Mouse (Mus musculus) left cerebral cortex, adult 18-20 months (tissue): Measurements from ENCODE around the gene Irf1. TPM values are rescaled to one million over a fixed set of nuclear protein-coding genes. Genes with fewer than 3 reads are reported as not detected.
"Not testable (repeated sequence)": the region's sequence is repeated elsewhere in the genome, so short reads cannot be mapped to it uniquely, and the experiment has no call there.

ENCODE experiments used
- DNase-seq, 2 experiments: peaks; one replicate each; pipeline ENCODE4 v3.0.0; 2021 to 2022; ENCODE audit warnings: low spot score in 2 of 2, mixed read lengths in 1 of 2
- long read RNA-seq, 2 experiments: library from polyadenylated mRNA; stranded (forward); transcript quantifications; one replicate each; pipeline ENCODE4 v2.0.0; 2021
- total RNA-seq, 2 experiments: library from RNA; stranded (reverse); gene quantifications; 2 replicates each; pipeline ENCODE4 v1.2.3; 2021

Irf1 gene
- total RNA-seq, result 1 to 10 TPM; 7.8 to 8.3 TPM
- long read RNA-seq, experiment 1, partial matches to known transcripts, result 3 of 9 reads
- long read RNA-seq, experiment 1, other reads (novel, unspliced or antisense), result 3 of 9 reads
- long read RNA-seq, experiment 2, partial matches to known transcripts, result 1 of 4 reads
- long read RNA-seq, experiment 2, other reads (novel, unspliced or antisense), result 2 of 4 reads

DNA sequence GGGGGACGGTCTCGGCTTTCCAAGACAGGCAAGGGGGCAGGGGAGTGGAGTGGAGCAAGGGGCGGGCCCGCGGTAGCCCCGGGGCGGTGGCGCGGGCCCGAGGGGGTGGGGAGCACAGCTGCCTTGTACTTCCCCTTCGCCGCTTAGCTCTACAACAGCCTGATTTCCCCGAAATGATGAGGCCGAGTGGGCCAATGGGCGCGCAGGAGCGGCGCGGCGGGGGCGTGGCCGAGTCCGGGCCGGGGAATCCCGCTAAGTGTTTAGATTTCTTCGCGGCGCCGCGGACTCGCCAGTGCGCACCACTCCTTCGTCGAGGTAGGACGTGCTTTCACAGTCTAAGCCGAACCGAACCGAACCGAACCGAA is at the start of gene Irf1:
TSS of gene Irf1 (plus strand) at position 255 of the 365 bp plus-strand sequence.
- peak; percentile 81 to 90 for DNase-seq

GRCm38 (mm10) chr11:53720715-53721114 is 49.1 kb upstream of the Irf1 start, which contains the start of gene Il5:
Gene Il5, plus strand, starts transcription at chr11:53720794.
- DNase-seq, result no peak

DNA sequence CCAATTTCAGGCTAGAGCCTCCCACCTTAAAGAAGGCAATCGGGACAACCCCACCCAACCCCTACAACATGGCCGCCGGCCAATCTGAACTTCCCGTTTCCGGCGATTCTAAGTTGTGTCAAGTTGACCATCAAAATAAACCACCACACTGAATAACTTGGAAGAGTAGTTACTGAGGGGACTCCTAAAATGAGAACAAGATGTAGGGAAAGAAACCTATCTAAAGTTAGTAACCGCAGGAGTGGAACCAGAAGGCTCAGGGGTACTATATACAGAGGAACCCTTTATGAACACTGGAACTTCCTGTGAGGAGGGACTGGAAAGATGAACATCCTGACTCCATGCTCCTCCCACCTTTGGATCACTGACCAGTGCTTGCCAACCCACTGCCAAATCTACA is 38.4 kb upstream of the Irf1 start:
- DNase-seq, result no peak

GRCm38 (mm10) chr11:53732244-53732643 is 37.6 kb upstream of the Irf1 start:
- DNase-seq, result no peak

- no peak for DNase-seq
Observed at GRCm38 (mm10) chr11:53733824-53734223, 36.0 kb upstream of the Irf1 start.

GRCm38 (mm10) chr11:53734431-53734830 is 35.4 kb upstream of the Irf1 start:
- DNase-seq, result no peak

- DNase-seq, result no peak
Observed at GRCm38 (mm10) chr11:53734970-53735681, 34.7 kb upstream of the Irf1 start.

DNA sequence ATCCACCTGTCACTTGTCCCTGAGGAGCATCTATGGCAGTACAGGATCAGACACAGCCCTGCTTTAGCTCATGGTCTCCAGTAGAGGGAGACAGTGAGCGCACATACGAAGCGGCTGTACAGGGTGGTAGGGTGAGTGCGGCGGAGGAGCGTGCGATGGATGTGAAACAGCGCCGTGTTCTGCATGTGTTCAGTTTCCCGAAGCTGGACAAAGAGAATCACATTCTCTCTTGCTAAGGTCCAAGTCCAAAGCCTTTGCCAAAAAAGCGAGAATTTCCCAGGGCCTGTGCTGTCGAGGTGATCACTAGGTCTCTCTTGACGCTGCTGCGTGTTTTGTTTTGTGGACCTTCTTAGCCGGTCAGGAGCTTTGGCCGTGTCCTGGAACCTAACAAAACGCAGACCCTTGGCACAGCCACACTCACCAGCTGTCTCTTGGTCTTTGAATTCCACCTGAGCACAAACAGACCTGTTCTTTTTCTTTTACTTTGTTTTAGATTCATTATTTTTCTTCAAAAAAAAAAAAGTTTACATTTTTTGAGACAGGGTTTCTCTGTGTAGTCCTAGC is 34.0 kb upstream of the Irf1 start:
- DNase-seq, result peak; percentile 55 to 61

DNA sequence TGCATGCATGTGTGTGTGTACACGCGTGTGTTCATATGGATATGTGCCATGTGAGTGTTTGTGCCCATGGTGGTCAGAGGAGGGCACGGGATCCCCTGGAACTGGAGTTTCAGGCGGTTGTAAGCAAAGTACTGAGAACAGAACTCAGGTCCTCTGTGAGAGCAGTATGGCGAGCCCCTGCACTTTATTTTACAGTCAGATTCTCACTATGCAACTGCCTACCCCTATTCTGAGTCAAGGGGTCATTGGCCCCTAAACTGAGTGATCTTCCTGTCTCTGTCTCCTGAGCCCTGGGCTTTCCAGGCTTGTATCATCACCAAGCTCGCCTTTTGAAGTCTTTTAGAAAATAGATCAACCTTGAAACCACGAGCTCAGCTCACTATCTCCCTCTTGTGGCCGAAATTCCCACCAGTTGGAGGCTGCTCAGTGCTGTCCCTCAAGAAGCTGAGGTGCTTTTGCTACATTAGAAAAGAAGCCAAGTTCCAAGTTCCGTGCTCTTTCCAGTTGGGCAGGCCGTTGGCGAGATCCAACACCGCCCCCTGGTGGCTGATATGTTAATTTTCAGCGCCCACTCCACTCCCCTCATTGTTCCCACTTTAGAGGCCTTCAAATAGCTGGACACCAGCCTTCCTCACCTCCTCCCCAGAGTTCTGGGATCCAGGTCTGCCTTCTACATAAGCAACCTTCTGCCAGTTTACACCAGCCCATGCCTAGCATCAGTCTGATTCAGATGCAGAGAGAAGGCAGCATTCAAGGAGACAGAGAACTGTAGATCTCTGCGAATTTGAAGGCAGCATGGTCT is 32.8 kb upstream of the Irf1 start:
- DNase-seq, result peak; percentile 78 to 79

DNA sequence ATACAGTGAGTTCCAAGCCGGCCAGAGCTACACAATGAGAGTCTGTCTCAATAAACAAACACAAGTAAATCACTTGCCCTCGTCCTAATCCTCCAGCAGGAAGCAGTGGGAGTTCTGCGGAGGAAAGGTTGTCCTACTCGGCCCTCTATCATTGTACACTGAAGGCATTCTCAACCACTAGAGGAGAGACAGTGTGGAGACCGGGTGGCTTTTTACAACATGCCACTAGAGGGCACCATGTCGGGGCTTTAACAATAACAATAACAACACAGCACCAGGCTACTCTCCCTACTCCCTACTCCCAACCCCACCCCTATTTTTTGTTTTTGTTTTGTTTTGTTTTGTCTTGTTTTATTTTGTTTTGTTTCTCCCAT is 32.3 kb upstream of the Irf1 start:
- DNase-seq, result peak; percentile 48 to 57

DNA sequence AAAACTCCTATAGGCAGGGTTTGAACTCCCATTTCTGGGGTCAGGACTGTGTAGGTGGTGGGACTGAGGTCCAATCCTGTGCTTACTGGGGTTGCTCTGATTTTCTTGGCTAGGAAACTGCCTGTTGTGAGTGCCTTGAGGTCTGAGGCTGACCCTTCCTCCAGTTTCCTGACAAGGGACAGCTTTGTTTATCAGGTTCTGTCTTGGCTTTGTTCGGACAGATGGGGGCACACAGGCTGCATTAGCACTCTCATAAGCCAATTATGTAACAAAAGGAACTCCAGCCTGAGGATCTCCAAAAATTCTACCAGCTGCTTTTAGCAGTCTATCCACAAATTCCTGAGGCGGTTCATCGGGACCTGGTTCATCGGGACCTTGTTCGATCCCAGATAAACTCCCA is 27.5 kb upstream of the Irf1 start:
- DNase-seq, result no peak

DNA sequence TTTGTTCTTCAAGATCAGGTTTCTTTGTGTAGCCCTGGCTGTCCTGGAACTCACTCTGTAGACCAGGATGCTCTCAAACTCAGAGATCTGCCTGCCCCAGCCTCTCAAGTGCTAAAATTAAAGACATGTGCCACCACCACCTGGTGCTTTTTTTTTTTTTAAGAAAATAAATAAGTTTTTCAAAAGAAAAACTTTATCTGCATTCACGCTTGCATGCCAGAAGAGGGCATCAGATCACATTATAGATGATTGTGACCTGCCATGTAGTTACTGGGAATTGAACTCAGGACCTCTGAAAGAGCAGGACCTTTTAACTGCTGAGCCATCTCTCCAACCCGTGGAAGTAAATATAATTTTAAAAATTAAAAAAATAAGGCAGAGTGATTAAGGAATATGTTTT is 24.6 kb upstream of the Irf1 start:
- DNase-seq, result no peak

GRCm38 (mm10) chr11:53747985-53748384 is 21.8 kb upstream of the Irf1 start:
- DNase-seq, result no peak

DNA sequence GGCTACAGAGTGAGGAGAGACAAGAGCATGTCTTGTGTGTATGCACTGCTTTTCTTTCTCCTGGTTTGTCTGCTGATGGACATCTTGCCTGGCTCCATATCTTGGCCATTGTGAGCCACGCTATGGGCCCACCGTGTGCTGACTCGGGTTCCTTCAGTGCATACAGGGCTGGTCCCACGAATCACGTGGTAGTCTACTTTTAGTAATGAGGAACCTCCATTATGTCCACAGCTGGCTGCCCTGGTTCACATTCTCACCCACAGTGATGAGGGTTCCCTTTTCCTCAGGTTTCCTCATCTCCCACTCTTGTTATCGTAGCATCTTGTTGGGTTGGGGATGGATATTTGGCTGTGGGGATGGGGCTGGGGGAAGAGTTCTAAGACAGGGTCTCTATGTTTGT is 21.2 kb upstream of the Irf1 start:
- no peak for DNase-seq

DNA sequence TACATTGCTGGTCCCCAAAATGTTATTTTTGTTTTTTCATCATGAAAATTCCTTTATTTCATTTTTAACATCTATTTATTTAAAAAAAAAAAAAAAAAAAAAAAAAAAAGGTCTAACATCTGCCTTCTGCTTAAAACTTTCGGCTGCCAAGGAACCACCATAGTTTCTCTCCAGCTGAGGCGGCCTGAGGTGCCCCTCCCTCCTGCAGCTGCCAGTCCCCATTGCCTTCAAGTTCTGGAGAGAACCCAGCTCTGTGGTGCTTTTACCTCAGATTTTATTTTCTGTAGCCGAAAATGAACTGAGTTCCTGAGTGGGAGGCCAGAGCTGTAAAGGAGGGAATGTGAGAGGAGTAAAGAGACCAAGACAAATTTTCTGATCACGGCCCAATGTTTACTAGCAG is 20.5 kb upstream of the Irf1 start:
- no peak for DNase-seq

DNA sequence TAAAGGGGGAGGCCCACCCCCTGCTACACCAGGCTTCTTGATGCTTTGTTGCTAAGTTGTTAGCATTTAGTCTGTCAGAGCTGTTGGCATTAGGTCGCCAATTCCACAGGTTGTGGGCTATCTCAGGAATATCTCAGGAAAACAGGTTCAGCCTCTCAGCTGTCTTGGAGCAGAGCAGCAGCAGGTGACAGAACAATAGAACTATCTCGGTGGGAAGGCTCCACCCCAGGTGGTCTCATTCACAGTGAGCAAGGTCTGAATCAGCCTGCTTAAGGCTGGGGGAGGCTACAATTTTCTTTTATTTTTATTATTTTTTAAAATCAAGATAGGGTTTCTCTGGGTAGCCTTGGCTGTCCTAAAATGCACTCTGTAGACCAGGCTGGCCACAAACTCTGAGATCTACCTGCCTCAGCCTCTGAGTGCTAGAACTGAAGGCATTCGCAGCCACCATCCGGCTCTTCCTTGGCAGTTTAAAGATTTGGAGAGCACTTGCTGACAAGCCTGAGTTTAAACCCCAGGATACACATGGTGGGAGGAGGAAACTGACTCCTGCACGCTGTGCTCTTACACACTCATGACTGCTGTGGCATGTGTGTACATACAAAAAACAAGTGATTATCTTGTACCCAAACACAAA is 20.0 kb upstream of the Irf1 start:
- no peak for DNase-seq

DNA sequence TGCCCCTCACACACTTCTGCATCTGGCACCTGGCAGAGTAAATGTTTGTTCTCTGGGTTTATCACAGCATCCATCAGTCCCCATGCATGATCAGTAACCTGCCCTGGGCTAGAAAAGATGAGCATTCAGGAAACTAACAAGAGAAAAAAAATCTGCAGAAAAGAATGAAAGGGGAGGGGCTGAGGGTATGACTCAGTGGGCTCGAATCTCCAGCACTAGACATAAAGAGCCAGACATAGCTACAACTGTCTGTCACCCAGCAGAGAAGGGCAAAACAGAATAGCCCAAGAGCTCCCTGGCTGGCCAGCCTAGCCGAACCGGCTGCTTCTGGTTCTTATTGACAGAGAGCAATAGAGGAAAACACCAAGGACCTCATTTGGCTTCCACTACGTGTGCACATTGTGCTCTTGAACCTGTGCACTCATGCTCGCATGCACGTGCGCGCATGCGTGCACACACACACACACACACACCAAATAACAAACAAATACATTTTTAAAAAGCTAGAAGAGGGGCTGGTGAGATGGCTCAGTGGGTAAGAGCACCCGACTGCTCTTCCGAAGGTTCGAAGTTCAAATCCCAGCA is 14.7 kb upstream of the Irf1 start:
- no peak for DNase-seq

GRCm38 (mm10) chr11:53757612-53758011 is 12.2 kb upstream of the Irf1 start:
- no peak for DNase-seq

DNA sequence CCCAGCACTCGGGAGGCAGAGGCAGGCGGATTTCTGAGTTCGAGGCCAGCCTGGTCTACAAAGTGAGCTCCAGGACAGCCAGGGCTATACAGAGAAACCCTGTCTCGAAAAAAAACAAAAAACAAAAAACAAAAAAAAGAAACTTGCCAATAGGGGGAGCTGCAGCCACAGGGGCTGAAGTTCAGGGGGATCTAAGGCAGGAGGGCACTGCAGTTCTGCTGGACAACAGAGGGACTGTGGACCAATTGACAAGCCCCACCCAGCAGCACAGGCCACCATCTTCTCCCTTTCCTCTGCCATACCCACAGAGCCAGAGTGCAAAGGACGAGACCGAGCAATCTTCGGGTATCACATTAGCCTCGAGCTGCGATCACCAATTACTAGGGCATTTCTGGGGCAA is 11.8 kb upstream of the Irf1 start:
- DNase-seq, result not testable (repeated sequence)

GRCm38 (mm10) chr11:53758791-53759351 is 10.9 kb upstream of the Irf1 start:
- no peak for DNase-seq
